Mouse (Mus musculus) kidney, adult 2 months (tissue): ENCODE measurements around the gene Slc10a4. TPM values are rescaled to one million over a fixed set of nuclear protein-coding genes. Genes with fewer than 3 reads are reported as not detected.

Experiments used
- DNase-seq: peaks from one replicate; pipeline ENCODE4 v3.0.0; 2021
- H3K27ac ChIP-seq: fragments of 200-500 bp; 2 replicates; pipeline ENCODE4 v1.5.1; 2012; ENCODE audit warnings: low read depth, low read length, control low read depth, inconsistent platforms; ENCODE audit not compliant: insufficient read depth
- H3K27me3 ChIP-seq: fragments of 200-500 bp; replicated peaks from 2 replicates; pipeline ENCODE4 v1.6.1; 2012; ENCODE audit warnings: mild to moderate bottlenecking, moderate library complexity, low read length, inconsistent platforms; ENCODE audit not compliant: control insufficient read depth, insufficient read depth
- H3K36me3 ChIP-seq: fragments of 200-500 bp; 2 replicates; pipeline ENCODE4 v1.6.1; 2012; ENCODE audit warnings: mild to moderate bottlenecking, moderate library complexity, low read length, inconsistent platforms; ENCODE audit not compliant: control insufficient read depth, insufficient read depth
- H3K4me1 ChIP-seq: fragments of 200-500 bp; 2 replicates; pipeline ENCODE4 v1.6.1; 2011; ENCODE audit warnings: low read length; ENCODE audit not compliant: control insufficient read depth, insufficient read depth
- H3K4me3 ChIP-seq: fragments of 200-500 bp; 2 replicates; pipeline ENCODE4 v1.5.1; 2011; ENCODE audit warnings: mild to moderate bottlenecking, low read depth, low read length, control low read depth; ENCODE audit not compliant: insufficient read depth
- CTCF ChIP-seq: fragments of 200-500 bp; conservative IDR thresholded peaks from 2 replicates; pipeline ENCODE4 v1.5.1; 2011; ENCODE audit warnings: low read depth, mild to moderate bottlenecking, control low read depth, low read length, moderate library complexity, mixed read lengths; ENCODE audit not compliant: insufficient read depth, insufficient read length
- POLR2A ChIP-seq: fragments of 200-500 bp; IDR thresholded peaks from one replicate; pipeline ENCODE4 v1.6.1; 2011; ENCODE audit warnings: low read depth, low read length, control low read depth
- WGBS: fragments of 180-500 bp; shearing (Covaris S2); methylation state at CpG from one replicate; pipeline ENCODE4 v1.1.7; 2018; 5-methylcytosine and 5-hydroxymethylcytosine counted together
- polyA plus RNA-seq: library from polyadenylated mRNA; depleted of rRNA; stranded (reverse); fragments of >200 nt; gene quantifications from 2 replicates; pipeline ENCODE4 v1.2.3, GENCODE M21; 2012

The Slc10a4 gene
- polyA plus RNA-seq, 1 experiment: 2.3 TPM

- no peaks in the 10 kb centered on the region for H3K36me3 ChIP-seq
- H3K4me3 ChIP-seq: no peak overlapping the region
- DNase-seq: no peak
- no peaks in the 10 kb centered on the region for H3K4me1 ChIP-seq
- H3K27me3 ChIP-seq: peaks cover 3% of the 10 kb centered on the region; the same call in 1 of the 2 replicates
- TF ChIP-seq CTCF: no peak
- WGBS: 49% methylated on average over 9 of the region's 9 CpGs
- H3K27ac ChIP-seq: no peak overlapping the region
Observed at GRCm38 (mm10) chr5:73014745-73015144, 8.1 kb downstream of the Slc10a4 start.

GRCm38 (mm10) chr5:73023801-73024200 lies 17.1 kb downstream of the Slc10a4 start:
- no peaks in the 10 kb centered on the region for H3K27me3 ChIP-seq
- 93% methylated on average over 13 of the region's 13 CpGs for WGBS
- no peak overlapping the region for H3K4me3 ChIP-seq
- TF ChIP-seq POLR2A (no peak), CTCF (no peak)
- H3K27ac ChIP-seq: no peak overlapping the region
- H3K36me3 ChIP-seq: no peaks in the 10 kb centered on the region; the same call in none of the 2 replicates
- no peaks in the 10 kb centered on the region for H3K4me1 ChIP-seq
- no peak for DNase-seq

- 73% methylated on average over 13 of the region's 13 CpGs for WGBS
- no peaks in the 10 kb centered on the region; the same call in none of the 2 replicates for H3K36me3 ChIP-seq
Observed at GRCm38 (mm10) chr5:73028646-73029045, 22.0 kb downstream of the Slc10a4 start.

GRCm38 (mm10) chr5:73032481-73032880 lies 25.8 kb downstream of the Slc10a4 start:
- H3K36me3 ChIP-seq: no peaks in the 10 kb centered on the region; the same call in none of the 2 replicates

More at GRCm38 (mm10) chr5:73028646-73029045, 22.0 kb downstream of the Slc10a4 start:
- Histone ChIP-seq H3K27me3 (no peaks in the 10 kb centered on the region), H3K4me3 (no peak overlapping the region), H3K27ac (no peak overlapping the region), H3K4me1 (no peaks in the 10 kb centered on the region)
- no peak for TF ChIP-seq CTCF
- no peak for TF ChIP-seq POLR2A
- no peak for DNase-seq

GRCm38 (mm10) chr5:73044055-73044454 lies 37.4 kb downstream of the Slc10a4 start:
- H3K4me3 ChIP-seq: no peak overlapping the region
- no peak overlapping the region for H3K27ac ChIP-seq
- TF ChIP-seq POLR2A: no peak
- TF ChIP-seq CTCF: no peak
- H3K36me3 ChIP-seq: peaks cover 4% of the 10 kb centered on the region
- no peaks in the 10 kb centered on the region for H3K4me1 ChIP-seq
- 99% methylated on average over 2 of the region's 2 CpGs for WGBS
- no peak for DNase-seq
- H3K27me3 ChIP-seq: no peaks in the 10 kb centered on the region

More at GRCm38 (mm10) chr5:73032481-73032880, 25.8 kb downstream of the Slc10a4 start:
- no peaks in the 10 kb centered on the region for H3K27me3 ChIP-seq
- TF ChIP-seq CTCF (no peak), POLR2A (no peak)
- WGBS: 77% methylated on average over 11 of the region's 11 CpGs
- no peak overlapping the region for H3K27ac ChIP-seq
- H3K4me3 ChIP-seq: no peak overlapping the region
- no peak for DNase-seq
- no peaks in the 10 kb centered on the region for H3K4me1 ChIP-seq

GRCm38 (mm10) chr5:73047651-73048245 lies 41.1 kb downstream of the Slc10a4 start:
- Histone ChIP-seq H3K4me3 (no peak overlapping the region), H3K27ac (no peak overlapping the region), H3K4me1 (no peaks in the 10 kb centered on the region), H3K27me3 (no peaks in the 10 kb centered on the region), H3K36me3 (peaks cover 13% of the 10 kb centered on the region)
- TF ChIP-seq CTCF: no peak
- TF ChIP-seq POLR2A: no peak
- DNase-seq: no peak
- 87% methylated on average over 7 of the region's 7 CpGs for WGBS

GRCm38 (mm10) chr5:73053933-73054332 lies 47.2 kb downstream of the Slc10a4 start:
- no peak for DNase-seq
- TF ChIP-seq POLR2A (no peak), CTCF (no peak)
- no peaks in the 10 kb centered on the region for H3K27me3 ChIP-seq
- WGBS: 91% methylated on average over 8 of the region's 8 CpGs
- peaks cover 15% of the 10 kb centered on the region for H3K36me3 ChIP-seq
- H3K27ac ChIP-seq: no peak overlapping the region
- H3K4me1 ChIP-seq: no peaks in the 10 kb centered on the region
- no peak overlapping the region for H3K4me3 ChIP-seq
